Mouse (Mus musculus): ENCODE results near the gene Capzb. TPM values are rescaled to one million over a fixed set of nuclear protein-coding genes. Genes with fewer than 3 reads are reported as not detected.

The Capzb gene
- total RNA-seq (2021) = 100 to 1,000 TPM; 423 to 429 TPM

GRCm38 (mm10) chr4:139192499-139193175, at the start of gene Capzb:
Gene Capzb, plus strand, starts transcription at chr4:139192899.
- DNase-seq = peak; percentile 98

- no peak for DNase-seq
Observed at GRCm38 (mm10) chr4:139142985-139143384, 49.7 kb upstream of the Capzb start.

GRCm38 (mm10) chr4:139144577-139144976, 48.1 kb upstream of the Capzb start:
- DNase-seq = no peak

- DNase-seq = peak; percentile 47
Observed at GRCm38 (mm10) chr4:139145156-139145555, 47.5 kb upstream of the Capzb start.

- DNase-seq = peak; percentile 63
Observed at GRCm38 (mm10) chr4:139146760-139147159, 45.9 kb upstream of the Capzb start.

- DNase-seq = no peak
Observed at GRCm38 (mm10) chr4:139151370-139151769, 41.3 kb upstream of the Capzb start.

- peak; percentile 43 for DNase-seq
Observed at GRCm38 (mm10) chr4:139154576-139155307, 38.0 kb upstream of the Capzb start.

GRCm38 (mm10) chr4:139156538-139156937, 36.2 kb upstream of the Capzb start:
- no peak for DNase-seq

- DNase-seq = no peak
Observed at GRCm38 (mm10) chr4:139158350-139158749, 34.3 kb upstream of the Capzb start.

GRCm38 (mm10) chr4:139161076-139161475, 31.6 kb upstream of the Capzb start:
- DNase-seq = no peak

GRCm38 (mm10) chr4:139164082-139164481, 28.6 kb upstream of the Capzb start:
- DNase-seq = no peak

- DNase-seq = no peak
Observed at GRCm38 (mm10) chr4:139165259-139165658, 27.4 kb upstream of the Capzb start.

GRCm38 (mm10) chr4:139166244-139166643, 26.5 kb upstream of the Capzb start:
- no peak for DNase-seq

GRCm38 (mm10) chr4:139167107-139167506, 25.6 kb upstream of the Capzb start:
- DNase-seq = no peak

- DNase-seq = no peak
Observed at GRCm38 (mm10) chr4:139168985-139169747, 23.5 kb upstream of the Capzb start.

GRCm38 (mm10) chr4:139169748-139170279, 22.9 kb upstream of the Capzb start:
- no peak for DNase-seq

GRCm38 (mm10) chr4:139175061-139175971, 17.4 kb upstream of the Capzb start:
- peak; percentile 67 for DNase-seq

GRCm38 (mm10) chr4:139176023-139176422, 16.7 kb upstream of the Capzb start:
- DNase-seq = peak; percentile 42

- DNase-seq = peak; percentile 7
Observed at GRCm38 (mm10) chr4:139177921-139178320, 14.8 kb upstream of the Capzb start.

GRCm38 (mm10) chr4:139178377-139178776, 14.3 kb upstream of the Capzb start:
- no peak for DNase-seq

- DNase-seq = no peak
Observed at GRCm38 (mm10) chr4:139179218-139179617, 13.5 kb upstream of the Capzb start.
